ENCODE assay signal across 9 mouse cellular contexts in genomic region chr12:5191628-5192379, GRCm38 (mm10).
DNase-seq lines count a peak whose midpoint lies in the region; ATAC-seq and TF ChIP-seq lines count a peak whose summit lies in the region.
"Had no signal": no experiment of that assay in that cellular context is flagged by ENCODE, and none has a peak within 500 bp of the region (broad histone marks: within the 10 kb centered on the region; RNA-seq: fewer than 3 reads in every experiment).

No protein-coding gene starts in this region.

- intact Hi-C loops in heart, postnatal 10 days (cut with DNase I), result no loop called here

- H3K9me3 ChIP-seq in midbrain, embryonic 12.5 days, result no peaks in the 10 kb centered on the region

- no peaks in the 10 kb centered on the region for H3K36me3 ChIP-seq in midbrain, embryonic 12.5 days

- TF ChIP-seq POLR2A in embryonic fibroblast, embryonic 13.5 days (IDR thresholded peaks at IDR 0.05; ENCODE audit: low read depth, low read length), result no peak

- no peak overlapping the region for H3K9ac ChIP-seq in midbrain, embryonic 12.5 days (replicated peaks)

- no peak for TF ChIP-seq CTCF in embryonic fibroblast, embryonic 13.5 days (IDR thresholded peaks at IDR 0.05; ENCODE audit: borderline replicate concordance, insufficient read depth, low read length)

- H3K27me3 ChIP-seq in midbrain, embryonic 12.5 days, result 0 out of 2 replicates have a peak, but pooled peaks cover 7% of the 10 kb centered on the region

- ATAC-seq in midbrain, embryonic 12.5 days (ENCODE audit: low FRiP score, low read depth), result peak; percentile 23

- H3K4me1 ChIP-seq in embryonic fibroblast, embryonic 13.5 days (ENCODE audit: control insufficient read depth, insufficient read depth, low read length), result peaks cover 2% of the 10 kb centered on the region
- H3K4me1 ChIP-seq in midbrain, embryonic 12.5 days, result peaks cover 51% of the 10 kb centered on the region

- 13% methylated on average over 14 of the region's 14 CpGs for WGBS in midbrain, embryonic 12.5 days

- 0 out of 2 replicates have a peak overlapping the region, but pooled peaks have one; percentile 15 for H3K4me2 ChIP-seq in midbrain, embryonic 12.5 days (replicated peaks)

- H3K4me3 ChIP-seq in embryonic fibroblast, embryonic 13.5 days (ENCODE audit: insufficient read depth, low read length), result no peak overlapping the region
- H3K4me3 ChIP-seq in midbrain, embryonic 12.5 days, result no peak overlapping the region
- H3K4me3 ChIP-seq: erythroblast, embryonic 14.5 days had no signal

- peak; percentile 16 for DNase-seq in cerebellum, adult 11 months
- DNase-seq in cerebellum, adult 8-10 months, result no peak
- DNase-seq in heart, postnatal 10 days, result peak; percentile 80 to 81
- peak; percentile 79 to 82 for DNase-seq in kidney, postnatal 36 days
- peak; percentile 14 to 16 for DNase-seq in thymus, adult 18-20 months
- no peak for DNase-seq in frontal cortex, adult 2 months (ENCODE audit: extremely low spot score in 1 of 2, low spot score in 1 of 2)

- peak overlapping the region; percentile 40 for H3K27ac ChIP-seq in embryonic fibroblast, embryonic 13.5 days (ENCODE audit: insufficient read depth, low read length)
- peak overlapping the region; percentile 39; the same call in 1 of the 2 replicates for H3K27ac ChIP-seq in midbrain, embryonic 12.5 days (replicated peaks)

Comparison
In these comparisons a context has a peak if more than half of its experiments do, and no peak if none do; other contexts are left out.
1. DNase-seq: peak in cerebellum, adult 11 months (single experiment), heart, postnatal 10 days (2 of 2), kidney, postnatal 36 days (2 of 2) and thymus, adult 18-20 months (2 of 2); none in cerebellum, adult 8-10 months (single experiment) and frontal cortex, adult 2 months (0 of 2).